Comparison of ENCODE assay signal across 33 mouse cellular contexts in genomic region chr9:107236151-107236550, GRCm38 (mm10). TPM values are rescaled to one million over a fixed set of nuclear protein-coding genes. Genes with fewer than 3 reads are reported as not detected.
"Had no signal": no experiment of that assay in that cellular context is flagged by ENCODE, and none has a peak within 500 bp of the region (broad histone marks: within the 10 kb centered on the region; RNA-seq: fewer than 3 reads in every experiment).

No protein-coding gene starts in this region.

- H3K27ac ChIP-seq: limb, embryonic 10.5 days; limb, embryonic 12.5 days; limb, embryonic 13.5 days; limb, embryonic 15.5 days; liver, embryonic 12.5 days; liver, embryonic 13.5 days; liver, embryonic 14.5 days; liver, embryonic 15.5 days; lung, embryonic 15.5 days; macrophage; midbrain, embryonic 10.5 days; midbrain, embryonic 12.5 days; midbrain, embryonic 13.5 days; midbrain, embryonic 15.5 days; neural tube, embryonic 12.5 days had no signal

- DNase-seq: left cerebral cortex, postnatal 4 days; liver; liver, embryonic 13.5 days; liver, postnatal 0 days; lung, adult 18-20 months; lung, adult 2 months; lung, embryonic 14.5 days; lung, postnatal 10 days; lung, postnatal 14 days; lung, postnatal 36 days; lung, postnatal 4 days; midbrain, embryonic 14.5 days had no signal

- H3K4me3 ChIP-seq: limb, embryonic 10.5 days; limb, embryonic 12.5 days; limb, embryonic 13.5 days; limb, embryonic 15.5 days; liver, embryonic 12.5 days; liver, embryonic 13.5 days; liver, embryonic 15.5 days; lung, embryonic 15.5 days; megakaryocyte, embryonic 14.5 days; midbrain, embryonic 10.5 days; midbrain, embryonic 12.5 days; midbrain, embryonic 13.5 days; midbrain, embryonic 15.5 days; myocyte; neural tube, embryonic 12.5 days had no signal

- H3K9ac ChIP-seq: limb, embryonic 12.5 days; limb, embryonic 13.5 days; limb, embryonic 15.5 days; liver, embryonic 12.5 days; liver, embryonic 13.5 days; liver, embryonic 14.5 days; liver, embryonic 15.5 days; liver, postnatal 0 days; lung, embryonic 14.5 days; lung, embryonic 15.5 days; midbrain, embryonic 12.5 days; midbrain, embryonic 13.5 days; midbrain, embryonic 15.5 days; neural tube, embryonic 12.5 days had no signal

- H3K4me2 ChIP-seq: limb, embryonic 12.5 days; limb, embryonic 13.5 days; limb, embryonic 15.5 days; liver, embryonic 11.5 days; liver, embryonic 12.5 days; liver, embryonic 13.5 days; liver, embryonic 15.5 days; lung, embryonic 14.5 days; lung, embryonic 15.5 days; midbrain, embryonic 12.5 days; midbrain, embryonic 13.5 days; midbrain, embryonic 15.5 days; neural tube, embryonic 12.5 days had no signal

- H3K36me3 ChIP-seq: limb, embryonic 10.5 days; limb, embryonic 12.5 days; limb, embryonic 13.5 days; limb, embryonic 15.5 days; liver, embryonic 12.5 days; liver, embryonic 13.5 days; liver, embryonic 15.5 days; lung, embryonic 15.5 days; midbrain, embryonic 10.5 days; midbrain, embryonic 12.5 days; midbrain, embryonic 13.5 days; midbrain, embryonic 15.5 days; neural tube, embryonic 12.5 days had no signal

- ATAC-seq: liver, embryonic 12.5 days; liver, postnatal 0 days; lung, postnatal 0 days; midbrain, embryonic 13.5 days; midbrain, embryonic 15.5 days had no signal

- H3K4me1 ChIP-seq: midbrain, embryonic 12.5 days had no signal

- H3K9me3 ChIP-seq: limb, embryonic 10.5 days; limb, embryonic 12.5 days; limb, embryonic 13.5 days; limb, embryonic 15.5 days; liver, embryonic 12.5 days; liver, embryonic 13.5 days; liver, embryonic 15.5 days; lung, embryonic 15.5 days; megakaryocyte, embryonic 14.5 days; midbrain, embryonic 10.5 days; midbrain, embryonic 12.5 days; midbrain, embryonic 13.5 days; midbrain, embryonic 15.5 days; neural tube, embryonic 12.5 days had no signal

RNA-seq across cellular contexts. Expression of gene Dock3, which starts 4.4 kb away (rescaled TPM):
- total RNA-seq: liver, adult 2 months; megakaryocyte, adult 5-6 weeks; monocyte, adult 5-6 weeks had no signal
- polyA plus RNA-seq: liver, adult 2 months; liver, postnatal 0 days had no signal
